Mouse (Mus musculus): Measurements from ENCODE around the gene Slc22a17.

Gene Slc22a17

GRCm38 (mm10) chr14:54860511-54860910 lies 52.4 kb downstream of the Slc22a17 start:
- CTCF ChIA-PET = interaction anchor here in 3 of 4 experiments (0.6 to 1.7 kb wide), 19 partner anchors 8 to 182 kb away, joined by 3 to 12 read pairs (median 4); partner anchors contain the start of genes Ngdn (in 1 of the 3) and Ppp1r3e (in 1 of the 3)

GRCm38 (mm10) chr14:54857891-54858290 lies 55.0 kb downstream of the Slc22a17 start:
- ChIA-PET POLR2A (interaction anchor here in 3 of 4 experiments (0.6 to 1.1 kb wide), 4 partner anchors 12 to 172 kb away, joined by 3 to 9 read pairs (median 4); partner anchors contain the start of genes 1700123O20Rik (in 1 of the 3) and Ngdn (in 1 of the 3)), CTCF (interaction anchor here (0.5 to 1.3 kb wide), 7 partner anchors 11 to 639 kb away, joined by 3 to 6 read pairs (median 3); partner anchors contain the start of gene Ngdn (in 1 of the 4))

More at GRCm38 (mm10) chr14:54860511-54860910, 52.4 kb downstream of the Slc22a17 start:
- POLR2A ChIA-PET = interaction anchor here in 2 of 4 experiments (0.6 to 0.9 kb wide), 3 partner anchors 26 to 1958 kb away, joined by 3 read pairs; no protein-coding TSS in a partner anchor

GRCm38 (mm10) chr14:54856703-54857102 lies 56.2 kb downstream of the Slc22a17 start:
- CTCF ChIA-PET = interaction anchor here in 2 of 4 experiments (0.6 to 1.3 kb wide), 2 partner anchors 71 to 152 kb away, joined by 3 to 6 read pairs; no protein-coding TSS in a partner anchor
- POLR2A ChIA-PET = interaction anchor here in 1 of 4 experiments (1.0 kb wide), 1 partner anchor 171 kb away, joined by 3 read pairs; the partner anchor contains the start of gene 1700123O20Rik
